Mouse (Mus musculus) lung, embryonic 16.5 days (tissue): ENCODE measurements around the gene Nt5m. TPM values are rescaled to one million over a fixed set of nuclear protein-coding genes. Genes with fewer than 3 reads are reported as not detected.

Experiments used
- ATAC-seq: fragments of 200-750 bp; cut with Nextera tagmentation; 2 replicates; pipeline ENCODE4 v1.8.0; 2017; ENCODE audit warnings: low read depth, mild to moderate bottlenecking, moderate library complexity
- H3K27ac ChIP-seq: fragments of 300-500 bp; sonication (generic); 2 replicates; pipeline ENCODE4 v1.5.1; 2014; ENCODE audit warnings: mild to moderate bottlenecking, control low read depth, low read length
- H3K27me3 ChIP-seq: fragments of 300-500 bp; sonication (generic); 2 replicates; pipeline ENCODE4 v1.6.1; 2014; ENCODE audit warnings: low read depth, low read length, mixed read lengths; ENCODE audit not compliant: control insufficient read depth, insufficient read depth
- H3K36me3 ChIP-seq: fragments of 300-500 bp; sonication (generic); 2 replicates; pipeline ENCODE4 v1.6.1; 2014; ENCODE audit warnings: low read length; ENCODE audit not compliant: control insufficient read depth, insufficient read depth
- H3K4me1 ChIP-seq: fragments of 300-500 bp; sonication (generic); replicated peaks from 2 replicates; pipeline ENCODE4 v1.6.1; 2014; ENCODE audit warnings: low read length, mixed read lengths; ENCODE audit not compliant: control insufficient read depth, insufficient read depth
- H3K4me2 ChIP-seq: fragments of 300-500 bp; sonication (generic); 2 replicates; pipeline ENCODE4 v1.6.1; 2014; ENCODE audit warnings: low read depth, low read length, control low read depth
- H3K4me3 ChIP-seq: fragments of 300-500 bp; sonication (generic); 2 replicates; pipeline ENCODE4 v1.5.1; 2014; ENCODE audit warnings: mild to moderate bottlenecking, low read length, control low read depth
- H3K9ac ChIP-seq: fragments of 300-500 bp; sonication (generic); 2 replicates; pipeline ENCODE4 v1.6.1; 2014; ENCODE audit warnings: low read length, control low read depth
- H3K9me3 ChIP-seq: fragments of 300-500 bp; sonication (generic); 2 replicates; pipeline ENCODE4 v1.6.1; 2016; ENCODE audit warnings: low read length; ENCODE audit not compliant: control insufficient read depth
- WGBS: fragments of 180-500 bp; shearing (Covaris S2); extraction: QIAGEN DNeasy Blood & Tissue Kit; methylation state at CpG from one replicate; pipeline ENCODE4 v1.1.7; 2014; 5-methylcytosine and 5-hydroxymethylcytosine counted together
- polyA plus RNA-seq: library from polyadenylated mRNA; unstranded; fragments of >200 nt; fragmentation: Nextera tagmentation; extraction: Ambion mirVana; gene quantifications from 2 replicates; pipeline ENCODE4 v1.2.1, GENCODE M21; 2015

The Nt5m gene
- polyA plus RNA-seq, 1 experiment from 2014 or later, result 32.8 TPM

- Histone ChIP-seq H3K9ac (peak overlapping the region; percentile 86), H3K27ac (peak overlapping the region; percentile 97), H3K4me1 (peaks cover 12% of the 10 kb centered on the region), H3K4me2 (peak overlapping the region; percentile 82), H3K36me3 (peaks cover 13% of the 10 kb centered on the region), H3K4me3 (peak overlapping the region; percentile 62), H3K9me3 (no peaks in the 10 kb centered on the region), H3K27me3 (no peaks in the 10 kb centered on the region)
- ATAC-seq, result peak; percentile 67
- 0% methylated on average over 15 of the region's 15 CpGs for WGBS
These were observed 30.1 kb upstream of the Nt5m start for GRCm38 (mm10) chr11:59809071-59809669.

- Histone ChIP-seq H3K4me1 (peaks cover 12% of the 10 kb centered on the region), H3K4me3 (peak within 1 kb of the TSS; percentile 62), H3K36me3 (peaks cover 8% of the 10 kb centered on the region), H3K4me2 (peak within 1 kb of the TSS; percentile 82), H3K9me3 (no peaks in the 10 kb centered on the region), H3K27me3 (no peaks in the 10 kb centered on the region), H3K27ac (peak within 1 kb of the TSS; percentile 97), H3K9ac (peak within 1 kb of the TSS; percentile 86)
- WGBS, result under 1% methylated on average over 52 of the region's 52 CpGs
- peak; percentile 95 for ATAC-seq
These were observed 29.4 kb upstream of the Nt5m start, which contains the start of gene Flcn for GRCm38 (mm10) chr11:59809670-59810474. TSS of gene Flcn (minus strand) at chr11:59810016.

- Histone ChIP-seq H3K4me1 (peaks cover 12% of the 10 kb centered on the region), H3K36me3 (peaks cover 8% of the 10 kb centered on the region), H3K4me3 (peak overlapping the region; percentile 62), H3K27ac (no peak overlapping the region), H3K9ac (peak overlapping the region; percentile 86; the same call in 1 of the 2 replicates), H3K27me3 (no peaks in the 10 kb centered on the region), H3K4me2 (peak overlapping the region; percentile 82), H3K9me3 (no peaks in the 10 kb centered on the region)
- WGBS, result 54% methylated on average over 14 of the region's 14 CpGs
- no peak for ATAC-seq
These were observed 28.6 kb upstream of the Nt5m start for GRCm38 (mm10) chr11:59810480-59811158.

- Histone ChIP-seq H3K27me3 (no peaks in the 10 kb centered on the region), H3K4me1 (peaks cover 12% of the 10 kb centered on the region), H3K27ac (no peak overlapping the region), H3K36me3 (peaks cover 7% of the 10 kb centered on the region; the same call in 1 of the 2 replicates), H3K9me3 (no peaks in the 10 kb centered on the region), H3K4me2 (no peak overlapping the region), H3K4me3 (no peak overlapping the region), H3K9ac (no peak overlapping the region)
- 40% methylated on average over 4 of the region's 4 CpGs for WGBS
- ATAC-seq, result no peak
These were observed 28.0 kb upstream of the Nt5m start for GRCm38 (mm10) chr11:59811211-59811610.

- ATAC-seq, result no peak
- Histone ChIP-seq H3K9me3 (no peaks in the 10 kb centered on the region), H3K27ac (no peak overlapping the region), H3K27me3 (no peaks in the 10 kb centered on the region), H3K9ac (no peak overlapping the region), H3K4me3 (no peak overlapping the region), H3K4me1 (peaks cover 11% of the 10 kb centered on the region), H3K4me2 (no peak overlapping the region), H3K36me3 (peaks cover 21% of the 10 kb centered on the region)
- 47% methylated on average over 3 of the region's 3 CpGs for WGBS
These were observed 26.0 kb upstream of the Nt5m start for GRCm38 (mm10) chr11:59813276-59813675.

GRCm38 (mm10) chr11:59814311-59814710, 24.9 kb upstream of the Nt5m start:
- H3K9ac ChIP-seq, result no peak overlapping the region
- WGBS, result 89% methylated on average over 1 of the region's 1 CpGs
- no peak overlapping the region for H3K4me2 ChIP-seq
- H3K9me3 ChIP-seq, result no peaks in the 10 kb centered on the region
- H3K4me3 ChIP-seq, result no peak overlapping the region
- H3K4me1 ChIP-seq, result peaks cover 4% of the 10 kb centered on the region
- no peak for ATAC-seq
- no peaks in the 10 kb centered on the region for H3K27me3 ChIP-seq
- H3K36me3 ChIP-seq, result peaks cover 31% of the 10 kb centered on the region
- no peak overlapping the region for H3K27ac ChIP-seq

GRCm38 (mm10) chr11:59814936-59815335, 24.3 kb upstream of the Nt5m start:
- no peak for ATAC-seq
- H3K4me2 ChIP-seq, result no peak overlapping the region
- WGBS, result 85% methylated on average over 6 of the region's 6 CpGs
- H3K4me1 ChIP-seq, result peaks cover 4% of the 10 kb centered on the region
- H3K4me3 ChIP-seq, result no peak overlapping the region
- no peak overlapping the region for H3K27ac ChIP-seq
- no peaks in the 10 kb centered on the region for H3K9me3 ChIP-seq
- H3K36me3 ChIP-seq, result peaks cover 37% of the 10 kb centered on the region
- no peak overlapping the region for H3K9ac ChIP-seq
- H3K27me3 ChIP-seq, result no peaks in the 10 kb centered on the region

- H3K4me1 ChIP-seq, result peaks cover 4% of the 10 kb centered on the region
- H3K27ac ChIP-seq, result no peak overlapping the region
- WGBS, result 81% methylated on average over 6 of the region's 6 CpGs
- no peak overlapping the region for H3K4me2 ChIP-seq
- no peak for ATAC-seq
- H3K4me3 ChIP-seq, result no peak overlapping the region
- no peaks in the 10 kb centered on the region for H3K27me3 ChIP-seq
- no peaks in the 10 kb centered on the region for H3K9me3 ChIP-seq
- no peak overlapping the region for H3K9ac ChIP-seq
- peaks cover 40% of the 10 kb centered on the region for H3K36me3 ChIP-seq
These were observed 23.7 kb upstream of the Nt5m start for GRCm38 (mm10) chr11:59815482-59816065.

- Histone ChIP-seq H3K4me2 (no peak overlapping the region), H3K4me3 (no peak overlapping the region), H3K4me1 (no peaks in the 10 kb centered on the region), H3K9me3 (no peaks in the 10 kb centered on the region), H3K27ac (no peak overlapping the region), H3K27me3 (no peaks in the 10 kb centered on the region), H3K9ac (no peak overlapping the region), H3K36me3 (peaks cover 56% of the 10 kb centered on the region)
- no peak for ATAC-seq
- 95% methylated on average over 3 of the region's 3 CpGs for WGBS
These were observed 21.3 kb upstream of the Nt5m start for GRCm38 (mm10) chr11:59817916-59818315.
